Comparison of ENCODE assay signal across 14 mouse cellular contexts in genomic region chr1:134342278-134342664, GRCm38 (mm10). TPM values are rescaled to one million over a fixed set of nuclear protein-coding genes. Genes with fewer than 3 reads are reported as not detected.
DNase-seq lines count a peak whose midpoint lies in the region; ATAC-seq lines count a peak whose summit lies in the region.
"Had no signal": no experiment of that assay in that cellular context is flagged by ENCODE, and none has a peak within 500 bp of the region (broad histone marks: within the 10 kb centered on the region; RNA-seq: fewer than 3 reads in every experiment).

No protein-coding gene starts in this region.

- peak overlapping the region; percentile 78; the same call in 1 of the 2 replicates for H3K4me2 ChIP-seq in midbrain, embryonic 15.5 days
- H3K4me2 ChIP-seq in midbrain, embryonic 13.5 days (replicated peaks) = no peak overlapping the region
- peak overlapping the region; percentile 95 for H3K4me2 ChIP-seq in heart, embryonic 11.5 days
- H3K4me2 ChIP-seq: lung, embryonic 14.5 days had no signal

- no peaks in the 10 kb centered on the region for H3K27me3 ChIP-seq in midbrain, embryonic 15.5 days (replicated peaks)
- H3K27me3 ChIP-seq in midbrain, embryonic 13.5 days = no peaks in the 10 kb centered on the region
- no peaks in the 10 kb centered on the region for H3K27me3 ChIP-seq in heart, embryonic 11.5 days (ENCODE audit: control insufficient read depth, insufficient read depth, low read length)

- H3K9me3 ChIP-seq in midbrain, embryonic 15.5 days = no peaks in the 10 kb centered on the region
- no peaks in the 10 kb centered on the region for H3K9me3 ChIP-seq in midbrain, embryonic 13.5 days
- H3K9me3 ChIP-seq in heart, embryonic 11.5 days (replicated peaks; ENCODE audit: control insufficient read depth, low read length) = no peaks in the 10 kb centered on the region

- ATAC-seq in midbrain, embryonic 15.5 days (replicated peaks) = no peak
- no peak for ATAC-seq in midbrain, embryonic 13.5 days
- no peak for ATAC-seq in heart, embryonic 11.5 days (replicated peaks; ENCODE audit: insufficient number of reproducible peaks, low FRiP score, low TSS enrichment)

- peaks cover 17% of the 10 kb centered on the region; the same call in 1 of the 2 replicates for H3K4me1 ChIP-seq in midbrain, embryonic 15.5 days
- peaks cover 13% of the 10 kb centered on the region for H3K4me1 ChIP-seq in midbrain, embryonic 13.5 days (replicated peaks)
- H3K4me1 ChIP-seq in heart, embryonic 11.5 days (ENCODE audit: control insufficient read depth, insufficient read depth, low read length) = peaks cover 41% of the 10 kb centered on the region

- no peak overlapping the region for H3K27ac ChIP-seq in midbrain, embryonic 15.5 days
- no peak overlapping the region for H3K27ac ChIP-seq in midbrain, embryonic 13.5 days
- H3K27ac ChIP-seq in heart, embryonic 11.5 days (ENCODE audit: low read depth, low read length) = peak overlapping the region; percentile 74
- H3K27ac ChIP-seq: left cerebral cortex, adult 2 months had no signal

- H3K36me3 ChIP-seq in midbrain, embryonic 15.5 days (replicated peaks) = peaks cover 14% of the 10 kb centered on the region; the same call in 1 of the 2 replicates
- peaks cover 14% of the 10 kb centered on the region for H3K36me3 ChIP-seq in midbrain, embryonic 13.5 days
- H3K36me3 ChIP-seq in heart, embryonic 11.5 days (ENCODE audit: control insufficient read depth, insufficient read depth, low read length) = 0 out of 2 replicates have a peak, but pooled peaks cover 5% of the 10 kb centered on the region

- H3K9ac ChIP-seq in midbrain, embryonic 15.5 days = no peak overlapping the region
- no peak overlapping the region for H3K9ac ChIP-seq in midbrain, embryonic 13.5 days (replicated peaks)
- peak overlapping the region; percentile 31; the same call in 1 of the 2 replicates for H3K9ac ChIP-seq in heart, embryonic 11.5 days (ENCODE audit: low read depth, low read length)
- H3K9ac ChIP-seq: lung, embryonic 14.5 days had no signal

- no peak overlapping the region for H3K4me3 ChIP-seq in midbrain, embryonic 15.5 days
- no peak overlapping the region for H3K4me3 ChIP-seq in midbrain, embryonic 13.5 days (replicated peaks)
- peak overlapping the region; percentile 12; the same call in 1 of the 2 replicates for H3K4me3 ChIP-seq in heart, embryonic 11.5 days (ENCODE audit: low read depth, low read length)

- peak; percentile 57 for DNase-seq in gastrocnemius, adult 18-20 months (ENCODE audit: low spot score)
- no peak for DNase-seq in gastrocnemius, adult 8-10 months (ENCODE audit: low spot score in 2 of 2)
- peak; percentile 5 for DNase-seq in retina, embryonic 14.5 days (ENCODE audit: low spot score)
- no peak for DNase-seq in kidney, postnatal 36 days
- DNase-seq in adrenal gland, postnatal 36 days = no peak
- DNase-seq: gastrocnemius, postnatal 14 days; lung, embryonic 14.5 days; thymus, postnatal 4 days had no signal

- whole genome bisulfite sequencing in midbrain, embryonic 15.5 days = 63% methylated on average over 2 of the region's 2 CpGs
- WGBS in midbrain, embryonic 13.5 days = 76% methylated on average over 2 of the region's 2 CpGs
- 42% methylated on average over 2 of the region's 2 CpGs for WGBS in heart, embryonic 11.5 days (ENCODE audit: insufficient replicate concordance)

RNA-seq across cellular contexts. Expression of gene Ppfia4, which starts 9.5 kb away (rescaled TPM):
- under 1 TPM; 0.21 to 0.43 TPM for total RNA-seq in gastrocnemius, adult 18-20 months (2021)
- total RNA-seq in gastrocnemius, adult 8-10 months (2022) = under 1 TPM; 0.21 to 0.65 (median 0.55) TPM
- 18.9 and 20.4 TPM in 2 replicates for polyA plus RNA-seq in midbrain, embryonic 15.5 days (2015; fragmentation: Nextera tagmentation; extraction: Ambion mirVana)
- 6.5 and 7.0 TPM in 2 replicates for polyA plus RNA-seq in midbrain, embryonic 13.5 days (2015; fragmentation: Nextera tagmentation; extraction: Ambion mirVana)
- 9.4 and 9.7 TPM in 2 replicates for polyA plus RNA-seq in heart, embryonic 11.5 days (2014; fragmentation: Nextera tagmentation; extraction: Ambion mirVana)
- total RNA-seq in adrenal gland, postnatal 36 days (2021) = 1 to 10 TPM in 1 of 2 experiments, under 1 TPM in 1; 0.60 to 1.1 TPM
- total RNA-seq: MEL had no signal

RNA-seq across cellular contexts. Expression of gene Tmem183a, which starts 19.5 kb away (rescaled TPM):
- total RNA-seq in gastrocnemius, adult 18-20 months (2021) = 10 to 100 TPM; 10.1 to 10.4 TPM
- 10 to 100 TPM in 3 of 4 experiments, 1 to 10 TPM in 1; 8.5 to 13.5 (median 11.1) TPM for total RNA-seq in gastrocnemius, adult 8-10 months (2022)
- 144 and 147 TPM in 2 replicates for polyA plus RNA-seq in midbrain, embryonic 15.5 days (2015; fragmentation: Nextera tagmentation; extraction: Ambion mirVana)
- 128 TPM in 2 replicates for polyA plus RNA-seq in midbrain, embryonic 13.5 days (2015; fragmentation: Nextera tagmentation; extraction: Ambion mirVana)
- polyA plus RNA-seq in heart, embryonic 11.5 days (2014; fragmentation: Nextera tagmentation; extraction: Ambion mirVana) = 75.1 and 78.8 TPM in 2 replicates
- total RNA-seq in adrenal gland, postnatal 36 days (2021) = 10 to 100 TPM; 49.2 to 52.6 TPM

RNA-seq across cellular contexts. Expression of gene 4933406M09Rik, which starts 43.5 kb away (rescaled TPM):
- not detected for total RNA-seq in gastrocnemius, adult 18-20 months (2021)
- total RNA-seq in gastrocnemius, adult 8-10 months (2022) = not detected
- polyA plus RNA-seq in midbrain, embryonic 15.5 days (2015; fragmentation: Nextera tagmentation; extraction: Ambion mirVana) = not detected in 2 replicates
- polyA plus RNA-seq in midbrain, embryonic 13.5 days (2015; fragmentation: Nextera tagmentation; extraction: Ambion mirVana) = not detected in 2 replicates
- not detected in 2 replicates for polyA plus RNA-seq in heart, embryonic 11.5 days (2014; fragmentation: Nextera tagmentation; extraction: Ambion mirVana)
- total RNA-seq in adrenal gland, postnatal 36 days (2021) = not detected
- total RNA-seq: gastrocnemius, postnatal 14 days; left cerebral cortex, adult 2 months; MEL had no signal
- polyA plus RNA-seq: kidney, embryonic 14.5 days; lung, embryonic 14.5 days had no signal

RNA-seq across cellular contexts. Expression of gene Myog, which starts 52.5 kb away (rescaled TPM):
- total RNA-seq in gastrocnemius, adult 18-20 months (2021) = 10 to 100 TPM; 10.4 to 18.9 TPM
- 10 to 100 TPM in 3 of 4 experiments, 1 to 10 TPM in 1; 7.6 to 16.5 (median 15.4) TPM for total RNA-seq in gastrocnemius, adult 8-10 months (2022)
- polyA plus RNA-seq in midbrain, embryonic 15.5 days (2015; fragmentation: Nextera tagmentation; extraction: Ambion mirVana) = 0.10 TPM in 1 of 2 replicates, not detected in the other
- not detected in 2 replicates for polyA plus RNA-seq in midbrain, embryonic 13.5 days (2015; fragmentation: Nextera tagmentation; extraction: Ambion mirVana)
- polyA plus RNA-seq in heart, embryonic 11.5 days (2014; fragmentation: Nextera tagmentation; extraction: Ambion mirVana) = 3.7 and 4.2 TPM in 2 replicates
- total RNA-seq in adrenal gland, postnatal 36 days (2021) = not detected
- total RNA-seq: left cerebral cortex, adult 2 months; MEL had no signal
- polyA plus RNA-seq: lung, embryonic 14.5 days had no signal

Comparison
In these comparisons a context has a peak if more than half of its experiments do, and no peak if none do; other contexts are left out.
1. DNase-seq: peak in gastrocnemius, adult 18-20 months (single experiment) and retina, embryonic 14.5 days (single experiment); none in gastrocnemius, adult 8-10 months (0 of 2), kidney, postnatal 36 days (0 of 2) and adrenal gland, postnatal 36 days (0 of 2).